Mouse (Mus musculus): Measurements from ENCODE around the gene Doc2b.
A peak's percentile ranks its signal among the peaks of the same experiment; 100 is the strongest.

Doc2b gene

GRCm38 (mm10) chr11:75796029-75796445, at the start of gene Doc2b:
TSS of gene Doc2b (minus strand) at chr11:75796049.
- no peak for DNase-seq (ENCODE audit: low spot score)

- no peak for DNase-seq (ENCODE audit: low spot score)
Measured at GRCm38 (mm10) chr11:75842904-75843619, 47.2 kb upstream of the Doc2b start.

DNA sequence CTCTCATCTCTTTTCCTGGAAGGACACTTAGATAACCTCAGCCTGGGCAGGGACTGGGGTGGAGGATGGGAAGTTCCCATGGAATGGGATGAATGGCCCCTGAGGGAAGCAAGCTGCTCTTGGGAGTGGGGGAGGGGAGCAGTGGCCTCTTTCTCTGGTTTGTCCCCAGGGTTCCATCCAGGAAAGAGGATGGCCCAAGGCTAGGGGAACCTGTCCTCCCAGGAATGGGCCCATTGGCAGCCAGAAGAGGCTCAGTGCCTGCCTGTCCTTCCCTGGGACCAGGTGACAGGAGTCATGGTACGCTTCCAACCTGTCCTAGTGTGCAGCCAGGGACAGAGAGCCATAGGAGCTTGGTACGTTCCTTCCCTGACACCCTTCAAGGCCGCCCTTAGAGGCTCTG, 45.7 kb upstream of the Doc2b start:
- DNase-seq (ENCODE audit: low spot score), result no peak

DNA sequence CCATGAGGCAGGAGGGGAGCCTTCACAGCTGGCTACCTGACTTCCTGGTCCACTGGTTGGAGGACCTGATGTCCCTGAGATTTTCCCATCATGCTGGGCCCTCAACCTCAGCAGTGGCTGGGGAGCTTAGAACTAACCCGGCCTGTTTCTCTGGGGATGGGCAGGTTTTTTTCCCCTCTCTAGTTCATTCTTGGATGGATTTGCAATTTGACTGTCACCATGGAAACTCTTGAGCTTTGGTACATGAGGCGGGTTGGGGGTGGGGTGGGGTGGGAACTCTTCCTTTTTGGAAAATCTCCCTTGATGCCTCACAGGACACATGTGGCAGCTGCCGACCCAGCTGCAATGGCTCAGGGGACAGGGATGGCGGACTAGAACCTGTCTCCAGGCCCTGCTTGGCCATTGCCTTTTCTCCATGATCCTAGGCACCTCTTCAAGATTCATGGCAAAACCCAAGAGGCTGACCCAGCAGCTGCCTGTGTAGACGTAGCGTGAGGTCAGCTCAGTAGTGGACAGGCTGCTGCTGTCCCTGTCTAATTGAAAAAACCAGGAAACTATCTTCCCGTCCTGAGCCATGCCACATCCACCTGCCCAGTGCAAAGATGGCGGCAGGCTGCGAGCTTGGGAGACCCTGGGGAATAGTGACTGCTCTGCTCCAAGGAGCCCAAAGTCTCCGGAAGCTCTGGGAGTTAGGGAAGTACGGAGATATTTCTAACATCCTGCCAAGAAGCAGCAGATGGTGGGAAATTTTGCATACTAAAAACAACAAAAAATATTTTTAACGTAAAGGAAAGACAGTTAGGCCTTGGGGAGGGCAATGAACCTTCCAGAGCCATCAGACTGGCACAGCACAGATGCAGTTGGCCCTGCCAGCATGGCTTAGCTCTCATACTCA, 43.9 kb upstream of the Doc2b start:
- no peak for DNase-seq (ENCODE audit: low spot score)

GRCm38 (mm10) chr11:75838861-75839426, 43.1 kb upstream of the Doc2b start:
- DNase-seq (ENCODE audit: low spot score), result no peak

GRCm38 (mm10) chr11:75836240-75836610, 40.4 kb upstream of the Doc2b start:
- DNase-seq (ENCODE audit: low spot score), result no peak

DNA sequence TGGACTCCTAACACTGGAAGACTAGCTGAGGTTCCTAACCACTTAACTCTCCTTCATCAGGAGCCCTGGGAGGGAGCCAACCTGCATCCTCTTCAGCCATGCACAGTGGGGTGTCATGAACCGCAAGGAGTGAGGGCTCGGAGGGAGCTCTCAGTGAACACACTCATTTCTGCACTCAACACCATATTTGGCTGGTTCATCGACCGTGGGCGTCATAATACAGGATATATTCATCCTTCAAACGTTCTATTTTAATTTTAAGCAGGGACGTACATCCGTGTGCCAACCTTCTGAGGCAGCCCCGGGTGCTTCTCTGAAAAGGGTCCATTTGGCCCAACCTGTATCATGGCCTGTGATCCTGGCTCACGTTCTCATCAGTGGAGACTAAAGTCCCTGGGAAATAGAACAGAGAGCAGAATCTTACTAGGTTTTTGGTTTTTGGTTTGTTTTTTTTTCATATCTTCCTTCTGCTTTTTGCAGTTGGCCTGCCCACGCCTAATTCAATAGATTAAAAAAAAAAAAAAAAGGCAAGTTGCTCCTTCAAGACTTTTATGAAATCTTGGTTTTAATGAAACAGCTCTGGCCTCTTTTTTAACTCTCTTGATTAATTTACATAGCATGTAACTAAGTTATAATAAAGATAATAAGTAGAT, 39.9 kb upstream of the Doc2b start:
- no peak for DNase-seq (ENCODE audit: low spot score)

GRCm38 (mm10) chr11:75833081-75833480, 37.2 kb upstream of the Doc2b start:
- DNase-seq (ENCODE audit: low spot score), result no peak

- no peak for DNase-seq (ENCODE audit: low spot score)
Measured at GRCm38 (mm10) chr11:75830386-75830785, 34.5 kb upstream of the Doc2b start.

- no peak for DNase-seq (ENCODE audit: low spot score)
Measured at GRCm38 (mm10) chr11:75827414-75827813, 31.6 kb upstream of the Doc2b start.

DNA sequence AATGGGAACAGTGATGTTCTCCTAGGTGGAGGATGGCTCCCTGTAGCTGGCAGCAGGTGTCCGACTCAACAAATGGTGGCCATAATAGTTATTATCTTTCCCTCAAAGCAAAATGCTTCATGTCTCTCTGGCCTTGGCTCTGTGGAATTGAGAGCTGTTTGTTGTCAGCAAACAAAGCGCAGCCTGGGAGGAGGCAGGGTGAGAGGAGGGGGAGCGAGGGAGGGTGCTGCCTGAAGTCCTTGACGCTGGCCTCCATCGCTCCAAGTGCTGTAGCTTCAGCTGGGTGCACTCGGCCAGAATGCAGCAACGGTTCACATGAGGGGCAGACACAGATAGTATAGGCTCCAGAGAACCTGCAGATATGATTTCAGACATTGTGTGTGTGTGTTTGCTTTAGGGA, 27.7 kb upstream of the Doc2b start:
- no peak for DNase-seq (ENCODE audit: low spot score)

- no peak for DNase-seq (ENCODE audit: low spot score)
Measured at GRCm38 (mm10) chr11:75813085-75813484, 17.2 kb upstream of the Doc2b start.

DNA sequence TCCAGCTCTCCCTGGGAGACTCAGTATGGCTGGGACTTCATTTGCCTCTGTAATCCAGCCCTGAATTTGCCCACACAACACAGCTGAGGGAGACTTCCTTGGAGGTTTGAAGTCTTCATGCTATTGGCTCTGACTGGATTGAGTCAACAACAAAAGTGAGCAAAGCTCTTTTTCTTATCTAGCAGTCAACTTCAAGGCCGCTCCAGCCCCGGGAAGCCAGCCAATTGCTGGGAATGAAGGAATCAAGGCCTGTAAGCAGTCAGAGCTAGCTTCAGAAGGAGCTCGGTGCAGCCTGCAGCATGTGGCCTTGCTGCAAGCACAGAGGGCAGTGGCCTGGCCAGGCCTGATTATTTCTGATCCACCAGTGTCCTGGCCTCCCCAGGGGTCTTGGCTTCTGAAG, 16.1 kb upstream of the Doc2b start:
- peak; percentile 93 for DNase-seq (ENCODE audit: low spot score)

GRCm38 (mm10) chr11:75810526-75810925, 14.7 kb upstream of the Doc2b start:
- no peak for DNase-seq (ENCODE audit: low spot score)

- DNase-seq (ENCODE audit: low spot score), result no peak
Measured at GRCm38 (mm10) chr11:75807486-75807885, 11.6 kb upstream of the Doc2b start.

DNA sequence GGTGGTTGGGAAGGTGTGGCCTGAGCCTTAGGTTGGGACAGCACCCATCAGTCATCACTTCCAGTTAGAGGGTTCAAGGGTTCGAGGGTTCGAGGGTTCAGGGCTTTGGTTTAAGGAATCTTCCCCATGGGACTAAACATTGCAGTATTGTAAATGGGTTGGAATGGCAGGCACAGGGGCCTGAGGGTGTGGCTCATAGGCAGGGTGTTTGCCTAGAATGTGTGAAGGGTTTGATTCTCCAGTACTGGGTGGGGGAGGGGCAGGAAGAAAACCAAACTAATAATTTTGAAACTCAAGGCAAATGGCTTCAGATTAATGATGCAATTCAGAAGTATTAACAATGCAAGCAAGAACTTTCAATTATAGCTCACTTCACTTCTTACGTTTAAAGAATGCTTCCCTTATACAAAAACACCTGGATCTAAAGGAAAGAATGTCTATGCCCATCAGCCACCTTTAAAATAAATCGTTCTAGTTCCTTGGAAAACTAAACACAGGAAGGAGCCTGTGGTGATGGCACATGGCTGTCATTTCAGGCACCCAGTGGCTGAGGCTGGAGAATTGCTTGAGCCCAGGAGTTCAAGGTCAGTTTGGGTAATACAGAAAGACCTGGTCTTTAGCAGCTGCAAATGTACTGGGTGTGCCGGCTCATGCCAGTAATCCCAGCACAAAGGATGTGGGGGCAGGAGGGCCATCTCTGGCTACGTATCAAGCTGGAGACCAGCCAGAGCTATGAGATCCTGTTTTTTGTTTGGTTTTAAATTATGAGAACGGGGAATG, 6.1 kb upstream of the Doc2b start:
- no peak for DNase-seq (ENCODE audit: low spot score)

- no peak for DNase-seq (ENCODE audit: low spot score)
Measured at GRCm38 (mm10) chr11:75801369-75801768, 5.5 kb upstream of the Doc2b start.

DNA sequence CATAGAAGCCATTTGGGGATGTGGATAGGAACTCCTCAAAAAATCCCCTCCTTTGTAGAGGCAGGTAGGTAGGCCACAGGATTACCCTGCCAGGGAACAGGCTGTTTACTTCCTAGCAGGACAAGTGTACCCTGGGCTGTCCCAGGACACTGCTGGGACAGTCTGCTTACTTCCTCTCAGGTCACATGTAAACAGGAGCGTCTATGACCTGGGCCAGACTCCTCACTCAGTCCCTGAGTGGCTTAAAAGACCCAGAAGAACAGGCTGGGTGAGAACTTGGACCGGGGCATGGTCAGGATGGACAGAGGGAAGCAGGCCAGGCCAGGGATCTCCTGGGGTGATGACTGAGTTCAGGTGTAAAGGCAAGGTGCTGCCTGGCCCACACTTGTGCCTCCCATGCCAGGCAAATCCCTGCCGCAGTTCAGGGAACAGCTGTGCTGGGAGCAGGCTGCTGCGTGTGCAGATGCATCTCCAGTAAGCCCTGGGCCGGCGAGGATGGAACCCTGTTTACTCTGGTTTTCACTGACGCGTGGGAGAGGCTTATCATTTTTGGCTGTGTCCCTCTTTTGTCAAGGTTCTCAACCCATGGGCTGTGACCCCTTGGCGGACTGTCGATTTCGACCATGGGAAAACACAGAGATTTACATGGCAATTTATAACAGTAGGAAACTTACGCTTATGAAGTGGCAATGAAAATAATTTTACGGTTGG, 842 bp upstream of the Doc2b start:
- DNase-seq (ENCODE audit: low spot score), result peak; percentile 57

DNA sequence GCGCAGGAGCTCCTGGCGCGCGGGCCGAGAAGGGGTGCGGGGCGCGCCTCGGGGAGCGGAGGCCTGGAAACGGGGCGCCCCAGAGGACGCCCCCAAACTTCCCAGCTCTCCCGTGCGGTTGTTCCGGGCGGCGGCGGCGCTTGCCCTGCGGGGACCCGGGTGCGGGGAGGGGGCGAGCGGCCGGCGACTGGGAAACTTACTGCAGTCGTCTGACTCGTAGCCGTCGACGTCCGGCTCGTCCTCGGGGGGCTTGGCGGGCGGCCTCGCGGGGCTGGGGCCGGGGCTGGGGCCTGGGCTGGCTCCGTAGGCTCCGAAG, 570 bp downstream of the Doc2b start:
- DNase-seq (ENCODE audit: low spot score), result no peak

- no peak for DNase-seq (ENCODE audit: low spot score)
Measured at GRCm38 (mm10) chr11:75794602-75795320, 1.1 kb downstream of the Doc2b start.

DNA sequence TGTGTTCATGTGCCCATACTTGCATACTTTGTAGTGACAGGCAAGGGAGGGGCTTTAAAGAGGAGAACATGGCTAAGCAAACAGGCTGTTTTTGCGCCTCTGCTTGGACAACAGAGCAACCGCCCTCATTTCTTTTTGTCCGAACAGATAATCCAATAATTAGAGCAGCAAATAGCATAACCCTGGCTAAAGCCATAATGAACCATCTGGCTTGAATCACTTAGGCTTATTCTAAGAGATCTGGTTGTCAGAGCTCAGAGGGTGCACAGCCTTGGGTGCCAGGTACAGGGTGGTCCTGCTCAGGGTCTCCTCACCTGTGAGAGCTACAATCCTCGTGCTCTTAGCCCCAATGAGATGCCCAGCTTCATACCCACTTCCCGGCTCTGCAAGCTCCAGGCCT, 2.5 kb downstream of the Doc2b start:
- no peak for DNase-seq (ENCODE audit: low spot score)
